In genomic region chr15:89124312-89124711, GRCm38 (mm10) we compare ENCODE assay signal across 13 mouse cellular contexts. TPM values are rescaled to one million over a fixed set of nuclear protein-coding genes. Genes with fewer than 3 reads are reported as not detected.
DNase-seq lines count a peak whose midpoint lies in the region; ATAC-seq lines count a peak whose summit lies in the region.
"Had no signal": no experiment of that assay in that cellular context is flagged by ENCODE, and none has a peak within 500 bp of the region (broad histone marks: within the 10 kb centered on the region; RNA-seq: fewer than 3 reads in every experiment).

No protein-coding gene starts in this region.

- no peaks in the 10 kb centered on the region for H3K9me3 ChIP-seq in kidney, embryonic 14.5 days (ENCODE audit: control insufficient read depth, low read length)
- H3K9me3 ChIP-seq in midbrain, embryonic 13.5 days, result no peaks in the 10 kb centered on the region
- H3K9me3 ChIP-seq in midbrain, embryonic 14.5 days (ENCODE audit: control insufficient read depth, low read length), result no peaks in the 10 kb centered on the region
- no peaks in the 10 kb centered on the region for H3K9me3 ChIP-seq in neural tube, embryonic 15.5 days (replicated peaks)
- H3K9me3 ChIP-seq: heart, embryonic 13.5 days; lung, embryonic 15.5 days had no signal

- H3K27ac ChIP-seq in kidney, embryonic 14.5 days (ENCODE audit: low read depth, low read length), result no peak overlapping the region
- H3K27ac ChIP-seq in midbrain, embryonic 13.5 days, result no peak overlapping the region
- no peak overlapping the region for H3K27ac ChIP-seq in midbrain, embryonic 14.5 days (replicated peaks; ENCODE audit: low read depth, low read length)
- 0 out of 2 replicates have a peak overlapping the region, but pooled peaks have one; percentile 88 for H3K27ac ChIP-seq in neural tube, embryonic 15.5 days (replicated peaks)

- H3K9ac ChIP-seq in kidney, embryonic 14.5 days (ENCODE audit: low read depth, low read length), result peak overlapping the region; percentile 84; the same call in 1 of the 2 replicates
- no peak overlapping the region; the same call in 1 of the 2 replicates for H3K9ac ChIP-seq in midbrain, embryonic 13.5 days (replicated peaks)
- H3K9ac ChIP-seq in midbrain, embryonic 14.5 days (replicated peaks; ENCODE audit: low read length), result no peak overlapping the region
- H3K9ac ChIP-seq in neural tube, embryonic 15.5 days (replicated peaks), result peak overlapping the region; percentile 77; the same call in 1 of the 2 replicates

- no peak for ATAC-seq in kidney, embryonic 14.5 days (ENCODE audit: low FRiP score, low TSS enrichment)
- no peak for ATAC-seq in midbrain, embryonic 13.5 days
- ATAC-seq in midbrain, embryonic 14.5 days (ENCODE audit: low FRiP score, low TSS enrichment), result no peak
- no peak for ATAC-seq in neural tube, embryonic 15.5 days (ENCODE audit: low FRiP score)

- H3K27me3 ChIP-seq in kidney, embryonic 14.5 days (ENCODE audit: control insufficient read depth, insufficient read depth, low read length), result no peaks in the 10 kb centered on the region
- H3K27me3 ChIP-seq in midbrain, embryonic 13.5 days, result no peaks in the 10 kb centered on the region
- no peaks in the 10 kb centered on the region for H3K27me3 ChIP-seq in midbrain, embryonic 14.5 days (ENCODE audit: control insufficient read depth, insufficient read depth, low read length)
- H3K27me3 ChIP-seq in neural tube, embryonic 15.5 days (replicated peaks), result no peaks in the 10 kb centered on the region
- H3K27me3 ChIP-seq: heart, embryonic 13.5 days; lung, embryonic 15.5 days had no signal

- H3K4me3 ChIP-seq in kidney, embryonic 14.5 days (ENCODE audit: low read length), result no peak overlapping the region
- no peak overlapping the region for H3K4me3 ChIP-seq in midbrain, embryonic 13.5 days (replicated peaks)
- no peak overlapping the region for H3K4me3 ChIP-seq in midbrain, embryonic 14.5 days (replicated peaks; ENCODE audit: low read depth, low read length)
- H3K4me3 ChIP-seq in neural tube, embryonic 15.5 days (replicated peaks), result no peak overlapping the region

- DNase-seq in cerebellum, adult 11-12 months, result peak; percentile 44
- no peak for DNase-seq in cerebellum, adult 9-10 months
- no peak for DNase-seq in kidney, postnatal 4 days
- DNase-seq in midbrain, embryonic 14.5 days, result no peak
- no peak for DNase-seq in adrenal gland, postnatal 25 days
- DNase-seq: gastrocnemius, postnatal 14 days; kidney, adult 18-20 months had no signal

- no peak overlapping the region for H3K4me2 ChIP-seq in kidney, embryonic 14.5 days (replicated peaks; ENCODE audit: low read depth, low read length)
- H3K4me2 ChIP-seq in midbrain, embryonic 13.5 days (replicated peaks), result peak overlapping the region; percentile 96
- H3K4me2 ChIP-seq in midbrain, embryonic 14.5 days (ENCODE audit: low read length), result no peak overlapping the region; the same call in 1 of the 2 replicates
- H3K4me2 ChIP-seq in neural tube, embryonic 15.5 days, result no peak overlapping the region

- 0 out of 2 replicates have a peak, but pooled peaks cover 5% of the 10 kb centered on the region for H3K36me3 ChIP-seq in kidney, embryonic 14.5 days (ENCODE audit: control insufficient read depth, insufficient read depth, low read length)
- H3K36me3 ChIP-seq in midbrain, embryonic 13.5 days, result peaks cover 19% of the 10 kb centered on the region; the same call in 1 of the 2 replicates
- H3K36me3 ChIP-seq in midbrain, embryonic 14.5 days (ENCODE audit: control insufficient read depth, insufficient read depth, low read length), result peaks cover 16% of the 10 kb centered on the region; the same call in 1 of the 2 replicates
- peaks cover 5% of the 10 kb centered on the region for H3K36me3 ChIP-seq in neural tube, embryonic 15.5 days

- 99% methylated on average over 3 of the region's 3 CpGs for WGBS in kidney, embryonic 14.5 days
- 96% methylated on average over 3 of the region's 3 CpGs for WGBS in midbrain, embryonic 13.5 days
- 92% methylated on average over 3 of the region's 3 CpGs for WGBS in midbrain, embryonic 14.5 days
- 93% methylated on average over 3 of the region's 3 CpGs for WGBS in neural tube, embryonic 15.5 days

- H3K4me1 ChIP-seq in kidney, embryonic 14.5 days (ENCODE audit: control insufficient read depth, insufficient read depth, low read length), result peaks cover 31% of the 10 kb centered on the region; the same call in 1 of the 2 replicates
- H3K4me1 ChIP-seq in midbrain, embryonic 13.5 days (replicated peaks), result peaks cover 59% of the 10 kb centered on the region
- peaks cover 46% of the 10 kb centered on the region for H3K4me1 ChIP-seq in midbrain, embryonic 14.5 days (ENCODE audit: control insufficient read depth, insufficient read depth, low read length)
- H3K4me1 ChIP-seq in neural tube, embryonic 15.5 days, result peaks cover 65% of the 10 kb centered on the region

RNA-seq across cellular contexts. Expression of gene Tubgcp6, which starts 1.4 kb away (rescaled TPM):
- polyA plus RNA-seq in kidney, embryonic 14.5 days (2014; fragmentation: Nextera tagmentation; extraction: Ambion mirVana), result 10.9 and 21.0 TPM in 2 replicates
- polyA plus RNA-seq in midbrain, embryonic 13.5 days (2015; fragmentation: Nextera tagmentation; extraction: Ambion mirVana), result 17.4 and 19.9 TPM in 2 replicates
- 18.0 and 18.2 TPM in 2 replicates for polyA plus RNA-seq in midbrain, embryonic 14.5 days (2014; fragmentation: Nextera tagmentation; extraction: Ambion mirVana)
- 14.4 and 14.8 TPM in 2 replicates for polyA plus RNA-seq in neural tube, embryonic 15.5 days (2015; fragmentation: Nextera tagmentation; extraction: Ambion mirVana)
- 18.1 and 25.9 TPM in 2 replicates for total RNA-seq in adrenal gland, postnatal 25 days (2021)

RNA-seq across cellular contexts. Expression of gene Hdac10, which starts 4.2 kb away (rescaled TPM):
- polyA plus RNA-seq in kidney, embryonic 14.5 days (2014; fragmentation: Nextera tagmentation; extraction: Ambion mirVana), result 9.2 and 12.9 TPM in 2 replicates
- 25.0 and 26.0 TPM in 2 replicates for polyA plus RNA-seq in midbrain, embryonic 13.5 days (2015; fragmentation: Nextera tagmentation; extraction: Ambion mirVana)
- polyA plus RNA-seq in midbrain, embryonic 14.5 days (2014; fragmentation: Nextera tagmentation; extraction: Ambion mirVana), result 18.2 and 20.3 TPM in 2 replicates
- polyA plus RNA-seq in neural tube, embryonic 15.5 days (2015; fragmentation: Nextera tagmentation; extraction: Ambion mirVana), result 25.1 and 31.9 TPM in 2 replicates
- 14.5 and 19.6 TPM in 2 replicates for total RNA-seq in adrenal gland, postnatal 25 days (2021)

RNA-seq across cellular contexts. Expression of gene Mapk12, which starts 16.2 kb away (rescaled TPM):
- polyA plus RNA-seq in kidney, embryonic 14.5 days (2014; fragmentation: Nextera tagmentation; extraction: Ambion mirVana), result 20.8 and 23.4 TPM in 2 replicates
- 8.2 TPM in 2 replicates for polyA plus RNA-seq in midbrain, embryonic 13.5 days (2015; fragmentation: Nextera tagmentation; extraction: Ambion mirVana)
- 4.1 and 4.6 TPM in 2 replicates for polyA plus RNA-seq in midbrain, embryonic 14.5 days (2014; fragmentation: Nextera tagmentation; extraction: Ambion mirVana)
- 4.8 and 5.2 TPM in 2 replicates for polyA plus RNA-seq in neural tube, embryonic 15.5 days (2015; fragmentation: Nextera tagmentation; extraction: Ambion mirVana)
- total RNA-seq in adrenal gland, postnatal 25 days (2021), result 8.1 and 11.3 TPM in 2 replicates

RNA-seq across cellular contexts. Expression of gene Mapk11, which starts 25.1 kb away (rescaled TPM):
- polyA plus RNA-seq in kidney, embryonic 14.5 days (2014; fragmentation: Nextera tagmentation; extraction: Ambion mirVana), result 8.4 and 14.8 TPM in 2 replicates
- polyA plus RNA-seq in midbrain, embryonic 13.5 days (2015; fragmentation: Nextera tagmentation; extraction: Ambion mirVana), result 39.8 and 44.2 TPM in 2 replicates
- 23.7 and 27.9 TPM in 2 replicates for polyA plus RNA-seq in midbrain, embryonic 14.5 days (2014; fragmentation: Nextera tagmentation; extraction: Ambion mirVana)
- polyA plus RNA-seq in neural tube, embryonic 15.5 days (2015; fragmentation: Nextera tagmentation; extraction: Ambion mirVana), result 22.5 and 27.5 TPM in 2 replicates
- total RNA-seq in adrenal gland, postnatal 25 days (2021), result 4.1 and 6.1 TPM in 2 replicates
- total RNA-seq: megakaryocyte progenitor cell, adult 5-6 weeks had no signal

RNA-seq across cellular contexts. Expression of gene Selenoo, which starts 35.4 kb away (rescaled TPM):
- polyA plus RNA-seq in kidney, embryonic 14.5 days (2014; fragmentation: Nextera tagmentation; extraction: Ambion mirVana), result 18.8 and 21.4 TPM in 2 replicates
- polyA plus RNA-seq in midbrain, embryonic 13.5 days (2015; fragmentation: Nextera tagmentation; extraction: Ambion mirVana), result 20.2 and 23.9 TPM in 2 replicates
- polyA plus RNA-seq in midbrain, embryonic 14.5 days (2014; fragmentation: Nextera tagmentation; extraction: Ambion mirVana), result 23.8 and 23.9 TPM in 2 replicates
- polyA plus RNA-seq in neural tube, embryonic 15.5 days (2015; fragmentation: Nextera tagmentation; extraction: Ambion mirVana), result 16.9 and 19.7 TPM in 2 replicates
- 41.8 and 50.2 TPM in 2 replicates for total RNA-seq in adrenal gland, postnatal 25 days (2021)

Comparison
In these comparisons a context has a peak if more than half of its experiments do, and no peak if none do; other contexts are left out.
1. H3K9ac ChIP-seq: peak in kidney, embryonic 14.5 days (single experiment) and neural tube, embryonic 15.5 days (single experiment); none in midbrain, embryonic 13.5 days (single experiment) and midbrain, embryonic 14.5 days (single experiment).